Mouse (Mus musculus) midbrain, embryonic 15.5 days (tissue): ENCODE data around the gene Ifnar1. TPM values are rescaled to one million over a fixed set of nuclear protein-coding genes. Genes with fewer than 3 reads are reported as not detected.

Experiments used
- ATAC-seq: fragments of 200-750 bp; cut with Nextera tagmentation; replicated peaks from 2 replicates; pipeline ENCODE4 v1.8.0; 2017; ENCODE audit warnings: moderate TSS enrichment
- H3K27ac ChIP-seq: fragments of 300-500 bp; sonication (generic); 2 replicates; pipeline ENCODE4 v1.5.1; 2015; ENCODE audit warnings: mild to moderate bottlenecking, inconsistent platforms
- H3K27me3 ChIP-seq: fragments of 300-500 bp; sonication (generic); replicated peaks from 2 replicates; pipeline ENCODE4 v1.6.1; 2015; ENCODE audit warnings: inconsistent platforms
- H3K36me3 ChIP-seq: fragments of 300-500 bp; sonication (generic); replicated peaks from 2 replicates; pipeline ENCODE4 v1.6.1; 2015; ENCODE audit warnings: inconsistent platforms
- H3K4me1 ChIP-seq: fragments of 300-500 bp; sonication (generic); 2 replicates; pipeline ENCODE4 v1.6.1; 2015; ENCODE audit warnings: inconsistent platforms
- H3K4me2 ChIP-seq: fragments of 300-500 bp; sonication (generic); 2 replicates; pipeline ENCODE4 v1.6.1; 2015; ENCODE audit warnings: inconsistent platforms, mild to moderate bottlenecking, moderate library complexity
- H3K4me3 ChIP-seq: fragments of 300-500 bp; sonication (generic); 2 replicates; pipeline ENCODE4 v1.5.1; 2015; ENCODE audit warnings: mild to moderate bottlenecking, inconsistent platforms
- H3K9ac ChIP-seq: fragments of 300-500 bp; sonication (generic); 2 replicates; pipeline ENCODE4 v1.6.1; 2015; ENCODE audit warnings: mild to moderate bottlenecking, inconsistent platforms
- H3K9me3 ChIP-seq: fragments of 300-500 bp; sonication (generic); 2 replicates; pipeline ENCODE4 v1.6.1; 2016; ENCODE audit warnings: inconsistent platforms
- WGBS: fragments of 180-500 bp; shearing (Covaris S2); methylation state at CpG from one replicate; pipeline ENCODE4 v1.1.7; 2015; ENCODE audit warnings: mixed read lengths; 5-methylcytosine and 5-hydroxymethylcytosine counted together
- polyA plus RNA-seq: library from polyadenylated mRNA; unstranded; fragments of >200 nt; fragmentation: Nextera tagmentation; extraction: Ambion mirVana; gene quantifications from 2 replicates; pipeline ENCODE4 v1.2.1, GENCODE M21; 2015

Ifnar1 gene
- polyA plus RNA-seq, 1 experiment from 2014 or later, result 54.7 TPM

- Histone ChIP-seq H3K9ac (no peak overlapping the region), H3K4me3 (no peak overlapping the region), H3K9me3 (no peaks in the 10 kb centered on the region), H3K4me1 (peaks cover 23% of the 10 kb centered on the region), H3K36me3 (no peaks in the 10 kb centered on the region), H3K4me2 (no peak overlapping the region), H3K27ac (no peak overlapping the region), H3K27me3 (no peaks in the 10 kb centered on the region)
- WGBS, result 89% methylated on average over 2 of the region's 2 CpGs
- no peak for ATAC-seq
These were observed 21.6 kb upstream of the Ifnar1 start for GRCm38 (mm10) chr16:91463400-91463799.

- H3K9ac ChIP-seq, result peak overlapping the region; percentile 50
- H3K9me3 ChIP-seq, result no peaks in the 10 kb centered on the region
- H3K27ac ChIP-seq, result peak overlapping the region; percentile 89
- 0 out of 2 replicates have a peak, but pooled peaks have one; percentile 1 for ATAC-seq
- peak overlapping the region; percentile 66 for H3K4me3 ChIP-seq
- H3K4me2 ChIP-seq, result peak overlapping the region; percentile 70
- H3K36me3 ChIP-seq, result no peaks in the 10 kb centered on the region
- no peaks in the 10 kb centered on the region for H3K27me3 ChIP-seq
- WGBS, result 86% methylated on average over 4 of the region's 4 CpGs
- peaks cover 23% of the 10 kb centered on the region for H3K4me1 ChIP-seq
These were observed 21.1 kb upstream of the Ifnar1 start for GRCm38 (mm10) chr16:91463836-91464400.

- peak overlapping the region; percentile 89 for H3K27ac ChIP-seq
- peak overlapping the region; percentile 50 for H3K9ac ChIP-seq
- no peaks in the 10 kb centered on the region for H3K36me3 ChIP-seq
- H3K9me3 ChIP-seq, result no peaks in the 10 kb centered on the region
- peaks cover 23% of the 10 kb centered on the region for H3K4me1 ChIP-seq
- peak; percentile 97 for ATAC-seq
- 1% methylated on average over 44 of the region's 44 CpGs for WGBS
- H3K27me3 ChIP-seq, result no peaks in the 10 kb centered on the region
- H3K4me3 ChIP-seq, result peak overlapping the region; percentile 66
- H3K4me2 ChIP-seq, result peak overlapping the region; percentile 70
These were observed 20.2 kb upstream of the Ifnar1 start for GRCm38 (mm10) chr16:91464594-91465504.

DNA sequence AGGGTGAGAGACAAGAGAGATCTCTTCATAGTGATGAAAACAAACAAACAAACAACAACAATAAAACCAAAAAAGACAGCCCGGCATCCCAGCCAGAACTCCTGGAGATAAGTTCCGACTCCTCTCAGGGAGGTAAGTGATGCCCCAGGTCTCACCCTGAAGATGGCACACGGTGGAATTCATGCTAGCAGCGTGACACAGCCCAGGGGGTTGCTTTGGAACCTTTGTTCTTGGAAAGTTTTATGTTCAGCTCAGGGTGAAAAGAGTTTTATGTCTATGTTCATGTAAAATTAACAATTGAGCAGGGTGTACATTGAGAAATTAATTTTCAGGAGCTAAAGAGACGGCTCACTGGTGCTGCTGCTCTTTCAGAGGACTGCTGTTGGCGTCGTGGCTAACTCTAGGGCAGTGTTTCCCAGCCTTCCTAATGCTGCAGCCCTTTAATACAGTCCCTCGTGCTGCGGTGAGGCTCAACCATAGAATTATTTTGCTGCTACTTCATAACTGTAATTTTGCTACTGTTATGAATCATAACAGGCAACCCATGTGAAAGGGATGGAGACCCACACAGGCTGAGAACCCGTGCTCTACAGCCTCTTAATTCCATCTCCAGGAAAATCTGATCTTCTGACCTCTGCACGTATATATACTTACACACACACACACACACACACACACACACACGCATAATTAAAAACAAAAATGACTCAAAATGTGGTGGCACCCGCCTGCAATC is 19.4 kb upstream of the Ifnar1 start:
- 47% methylated on average over 13 of the region's 13 CpGs for WGBS
- no peaks in the 10 kb centered on the region for H3K9me3 ChIP-seq

DNA sequence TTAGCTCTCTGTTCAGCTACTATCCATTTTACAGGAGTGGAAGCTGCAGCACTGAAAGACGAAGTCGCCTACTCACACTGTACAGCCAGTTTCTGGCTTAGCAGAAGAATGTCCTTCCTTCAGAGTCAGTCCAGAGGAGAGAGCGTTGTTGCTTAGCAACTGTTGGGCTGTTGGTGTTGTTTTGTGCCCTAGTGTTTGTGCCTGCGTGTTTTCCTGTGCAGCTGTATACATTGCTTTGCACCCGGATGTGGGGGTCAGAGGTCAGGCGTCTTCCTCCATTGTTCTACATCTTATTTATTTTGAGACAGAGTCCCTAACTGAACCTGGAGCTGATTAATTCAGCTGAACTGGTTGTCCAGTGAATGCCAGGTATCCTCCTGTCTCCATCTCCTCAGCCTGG is 18.5 kb upstream of the Ifnar1 start:
- peaks cover 23% of the 10 kb centered on the region for H3K4me1 ChIP-seq
- H3K9me3 ChIP-seq, result no peaks in the 10 kb centered on the region
- H3K27me3 ChIP-seq, result no peaks in the 10 kb centered on the region
- H3K4me2 ChIP-seq, result peak overlapping the region; percentile 70; the same call in 1 of the 2 replicates
- no peak overlapping the region for H3K4me3 ChIP-seq
- WGBS, result 42% methylated on average over 6 of the region's 6 CpGs
- H3K36me3 ChIP-seq, result no peaks in the 10 kb centered on the region
- ATAC-seq, result no peak
- no peak overlapping the region for H3K27ac ChIP-seq
- no peak overlapping the region for H3K9ac ChIP-seq

More for the DNA sequence above, 19.4 kb upstream of the Ifnar1 start:
- H3K27me3 ChIP-seq, result no peaks in the 10 kb centered on the region
- 0 out of 2 replicates have a peak, but pooled peaks have one; percentile 3 for ATAC-seq
- H3K4me2 ChIP-seq, result peak overlapping the region; percentile 70
- H3K4me1 ChIP-seq, result peaks cover 23% of the 10 kb centered on the region
- H3K36me3 ChIP-seq, result no peaks in the 10 kb centered on the region
- peak overlapping the region; percentile 66 for H3K4me3 ChIP-seq
- no peak overlapping the region for H3K27ac ChIP-seq
- H3K9ac ChIP-seq, result peak overlapping the region; percentile 50; the same call in 1 of the 2 replicates

- Histone ChIP-seq H3K27ac (no peak overlapping the region), H3K27me3 (no peaks in the 10 kb centered on the region), H3K4me3 (no peak overlapping the region), H3K4me2 (no peak overlapping the region), H3K4me1 (peaks cover 15% of the 10 kb centered on the region), H3K9ac (no peak overlapping the region), H3K36me3 (no peaks in the 10 kb centered on the region), H3K9me3 (no peaks in the 10 kb centered on the region)
- WGBS, result 78% methylated on average over 3 of the region's 3 CpGs
- no peak for ATAC-seq
These were observed 14.6 kb upstream of the Ifnar1 start for GRCm38 (mm10) chr16:91470470-91470869.

GRCm38 (mm10) chr16:91471481-91471880 is 13.6 kb upstream of the Ifnar1 start:
- no peaks in the 10 kb centered on the region for H3K9me3 ChIP-seq
- H3K4me1 ChIP-seq, result peaks cover 5% of the 10 kb centered on the region
- no peaks in the 10 kb centered on the region for H3K27me3 ChIP-seq
- WGBS, result 83% methylated on average over 6 of the region's 6 CpGs
- H3K9ac ChIP-seq, result no peak overlapping the region
- H3K27ac ChIP-seq, result no peak overlapping the region
- no peak for ATAC-seq
- H3K36me3 ChIP-seq, result no peaks in the 10 kb centered on the region
- H3K4me3 ChIP-seq, result no peak overlapping the region
- no peak overlapping the region for H3K4me2 ChIP-seq

GRCm38 (mm10) chr16:91475753-91476152 is 9.3 kb upstream of the Ifnar1 start:
- ATAC-seq, result no peak
- Histone ChIP-seq H3K36me3 (no peaks in the 10 kb centered on the region), H3K4me2 (no peak overlapping the region), H3K4me1 (no peaks in the 10 kb centered on the region), H3K27ac (no peak overlapping the region), H3K4me3 (no peak overlapping the region), H3K9ac (no peak overlapping the region), H3K27me3 (no peaks in the 10 kb centered on the region), H3K9me3 (no peaks in the 10 kb centered on the region)
- 65% methylated on average over 7 of the region's 7 CpGs for WGBS

- Histone ChIP-seq H3K27ac (no peak overlapping the region), H3K9me3 (no peaks in the 10 kb centered on the region), H3K4me2 (no peak overlapping the region), H3K4me3 (no peak overlapping the region), H3K9ac (no peak overlapping the region), H3K36me3 (no peaks in the 10 kb centered on the region), H3K4me1 (no peaks in the 10 kb centered on the region), H3K27me3 (no peaks in the 10 kb centered on the region)
- ATAC-seq, result no peak
- WGBS, result 70% methylated on average over 1 of the region's 1 CpGs
These were observed 7.0 kb upstream of the Ifnar1 start for GRCm38 (mm10) chr16:91478067-91478466.

GRCm38 (mm10) chr16:91480517-91480916 is 4.5 kb upstream of the Ifnar1 start:
- Histone ChIP-seq H3K4me1 (0 out of 2 replicates have a peak, but pooled peaks cover 3% of the 10 kb centered on the region), H3K9ac (no peak overlapping the region), H3K4me2 (no peak overlapping the region), H3K27ac (no peak overlapping the region), H3K9me3 (no peaks in the 10 kb centered on the region), H3K36me3 (no peaks in the 10 kb centered on the region), H3K27me3 (no peaks in the 10 kb centered on the region), H3K4me3 (no peak overlapping the region)
- no peak for ATAC-seq

GRCm38 (mm10) chr16:91484387-91484786 is 651 bp upstream of the Ifnar1 start:
- H3K4me1 ChIP-seq, result peaks cover 30% of the 10 kb centered on the region
- H3K27me3 ChIP-seq, result no peaks in the 10 kb centered on the region
- peak; percentile 65 for ATAC-seq
- H3K9me3 ChIP-seq, result no peaks in the 10 kb centered on the region
- 47% methylated on average over 17 of the region's 17 CpGs for WGBS
- H3K36me3 ChIP-seq, result 0 out of 2 replicates have a peak, but pooled peaks cover 1% of the 10 kb centered on the region
- H3K27ac ChIP-seq, result peak overlapping the region; percentile 94
- H3K4me2 ChIP-seq, result peak overlapping the region; percentile 67
- peak overlapping the region; percentile 85 for H3K4me3 ChIP-seq
- H3K9ac ChIP-seq, result peak overlapping the region; percentile 71

DNA sequence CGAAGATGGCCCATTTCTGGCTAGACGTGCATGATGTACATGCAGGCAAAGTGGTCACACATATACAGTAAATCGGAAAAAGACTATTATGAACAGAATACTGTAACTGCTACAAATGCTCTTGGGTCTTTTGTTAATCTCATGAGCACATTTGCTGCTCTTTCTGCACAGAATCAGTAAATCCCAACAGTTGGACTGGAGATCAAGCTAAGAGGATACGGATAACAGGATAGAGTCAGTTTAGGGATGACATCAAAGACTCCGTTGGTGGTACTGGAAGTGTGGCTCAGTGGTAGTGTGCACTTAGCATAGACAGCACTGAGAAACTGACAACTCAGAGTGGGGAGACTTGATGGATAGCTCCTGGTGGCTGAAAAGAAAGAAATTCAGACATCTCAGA is 803 bp downstream of the Ifnar1 start:
- H3K36me3 ChIP-seq, result peaks cover 16% of the 10 kb centered on the region; the same call in 1 of the 2 replicates
- 0 out of 2 replicates have a peak, but pooled peaks have one; percentile 6 for ATAC-seq

More for the DNA sequence above, 803 bp downstream of the Ifnar1 start:
- peaks cover 30% of the 10 kb centered on the region for H3K4me1 ChIP-seq
- peak overlapping the region; percentile 94 for H3K27ac ChIP-seq
- peak overlapping the region; percentile 67 for H3K4me2 ChIP-seq
- peak overlapping the region; percentile 85 for H3K4me3 ChIP-seq
- no peaks in the 10 kb centered on the region for H3K27me3 ChIP-seq
- H3K9ac ChIP-seq, result peak overlapping the region; percentile 88
- H3K9me3 ChIP-seq, result no peaks in the 10 kb centered on the region
- 24% methylated on average over 5 of the region's 5 CpGs for WGBS
